Mouse (Mus musculus): ENCODE data around the gene Sept8. TPM values are rescaled to one million over a fixed set of nuclear protein-coding genes. Genes with fewer than 3 reads are reported as not detected.

The Sept8 gene
- polyA plus RNA-seq (2011; ENCODE audit: insufficient read depth, insufficient read length, low replicate concordance, missing spikeins): 38.7 and 52.2 TPM in 2 replicates

- Histone ChIP-seq H3K27ac (ENCODE audit: control insufficient read depth, insufficient read depth, low read depth, low read length, poor library complexity) (peak within 1 kb of the TSS; percentile 85), H3K4me1 (ENCODE audit: control insufficient read depth, insufficient read depth, low read length) (peaks cover 1% of the 10 kb centered on the region; the same call in 1 of the 2 replicates), H3K4me3 (replicated peaks; ENCODE audit: control insufficient read depth, low read depth, low read length) (peak within 1 kb of the TSS; percentile 70)
- 7% methylated on average over 79 of the region's 79 CpGs for WGBS
- 0 out of 2 replicates have a peak, but pooled peaks have one; percentile 20 for TF ChIP-seq POLR2A (IDR thresholded peaks at IDR 0.05; ENCODE audit: borderline replicate concordance, control insufficient read depth, low read depth, low read length)
- TF ChIP-seq CTCF (IDR thresholded peaks at IDR 0.05; ENCODE audit: control insufficient read depth, insufficient read depth, low read length): no peak
Measured at GRCm38 (mm10) chr11:53519207-53520121, at the start of gene Sept8. Gene Sept8 (plus strand): TSS chr11:53519257.

GRCm38 (mm10) chr11:53469294-53469967 lies 49.6 kb upstream of the Sept8 start:
- TF ChIP-seq POLR2A (IDR thresholded peaks at IDR 0.05; ENCODE audit: borderline replicate concordance, control insufficient read depth, low read depth, low read length) (no peak), CTCF (IDR thresholded peaks at IDR 0.05; ENCODE audit: control insufficient read depth, insufficient read depth, low read length) (no peak)
- WGBS: 41% methylated on average over 16 of the region's 16 CpGs
- no peaks in the 10 kb centered on the region for H3K4me1 ChIP-seq (ENCODE audit: control insufficient read depth, insufficient read depth, low read length)
- H3K27ac ChIP-seq (ENCODE audit: control insufficient read depth, insufficient read depth, low read depth, low read length, poor library complexity): no peak overlapping the region
- no peak overlapping the region for H3K4me3 ChIP-seq (replicated peaks; ENCODE audit: control insufficient read depth, low read depth, low read length)

- Histone ChIP-seq H3K27ac (ENCODE audit: control insufficient read depth, insufficient read depth, low read depth, low read length, poor library complexity) (no peak within 1 kb of the TSS), H3K4me3 (replicated peaks; ENCODE audit: control insufficient read depth, low read depth, low read length) (no peak within 1 kb of the TSS), H3K4me1 (ENCODE audit: control insufficient read depth, insufficient read depth, low read length) (no peaks in the 10 kb centered on the region)
- 7% methylated on average over 29 of the region's 29 CpGs for WGBS
- TF ChIP-seq POLR2A (IDR thresholded peaks at IDR 0.05; ENCODE audit: borderline replicate concordance, control insufficient read depth, low read depth, low read length) (no peak), CTCF (IDR thresholded peaks at IDR 0.05; ENCODE audit: control insufficient read depth, insufficient read depth, low read length) (peak; percentile 98)
Measured at GRCm38 (mm10) chr11:53469968-53470695, 48.9 kb upstream of the Sept8 start, which contains the start of gene Gm9837. Gene Gm9837 (minus strand): TSS chr11:53470479.

- WGBS: 84% methylated on average over 3 of the region's 3 CpGs
- H3K27ac ChIP-seq (ENCODE audit: control insufficient read depth, insufficient read depth, low read depth, low read length, poor library complexity): no peak overlapping the region
- no peaks in the 10 kb centered on the region for H3K4me1 ChIP-seq (ENCODE audit: control insufficient read depth, insufficient read depth, low read length)
- H3K4me3 ChIP-seq (replicated peaks; ENCODE audit: control insufficient read depth, low read depth, low read length): no peak overlapping the region
- TF ChIP-seq POLR2A (IDR thresholded peaks at IDR 0.05; ENCODE audit: borderline replicate concordance, control insufficient read depth, low read depth, low read length) (no peak), CTCF (IDR thresholded peaks at IDR 0.05; ENCODE audit: control insufficient read depth, insufficient read depth, low read length) (no peak)
Measured at GRCm38 (mm10) chr11:53472709-53473108, 46.3 kb upstream of the Sept8 start.

GRCm38 (mm10) chr11:53475620-53476019 lies 43.4 kb upstream of the Sept8 start:
- TF ChIP-seq CTCF (IDR thresholded peaks at IDR 0.05; ENCODE audit: control insufficient read depth, insufficient read depth, low read length) (no peak), POLR2A (IDR thresholded peaks at IDR 0.05; ENCODE audit: borderline replicate concordance, control insufficient read depth, low read depth, low read length) (no peak)
- no peak overlapping the region for H3K4me3 ChIP-seq (replicated peaks; ENCODE audit: control insufficient read depth, low read depth, low read length)
- 51% methylated on average over 8 of the region's 8 CpGs for WGBS
- H3K27ac ChIP-seq (ENCODE audit: control insufficient read depth, insufficient read depth, low read depth, low read length, poor library complexity): no peak overlapping the region
- peaks cover 2% of the 10 kb centered on the region for H3K4me1 ChIP-seq (ENCODE audit: control insufficient read depth, insufficient read depth, low read length)

- TF ChIP-seq POLR2A (IDR thresholded peaks at IDR 0.05; ENCODE audit: borderline replicate concordance, control insufficient read depth, low read depth, low read length) (no peak), CTCF (IDR thresholded peaks at IDR 0.05; ENCODE audit: control insufficient read depth, insufficient read depth, low read length) (no peak)
- no peak overlapping the region for H3K27ac ChIP-seq (ENCODE audit: control insufficient read depth, insufficient read depth, low read depth, low read length, poor library complexity)
- peak overlapping the region; percentile 84 for H3K4me3 ChIP-seq (replicated peaks; ENCODE audit: control insufficient read depth, low read depth, low read length)
- H3K4me1 ChIP-seq (ENCODE audit: control insufficient read depth, insufficient read depth, low read length): peaks cover 2% of the 10 kb centered on the region
- 71% methylated on average over 7 of the region's 7 CpGs for WGBS
Measured at GRCm38 (mm10) chr11:53477833-53478232, 41.2 kb upstream of the Sept8 start.

GRCm38 (mm10) chr11:53478383-53479170 lies 40.5 kb upstream of the Sept8 start:
- TF ChIP-seq CTCF (IDR thresholded peaks at IDR 0.05; ENCODE audit: control insufficient read depth, insufficient read depth, low read length) (no peak), POLR2A (IDR thresholded peaks at IDR 0.05; ENCODE audit: borderline replicate concordance, control insufficient read depth, low read depth, low read length) (peak; percentile 25; the same call in 1 of the 2 replicates)
- WGBS: 10% methylated on average over 79 of the region's 79 CpGs
- Histone ChIP-seq H3K4me3 (replicated peaks; ENCODE audit: control insufficient read depth, low read depth, low read length) (peak overlapping the region; percentile 84), H3K4me1 (ENCODE audit: control insufficient read depth, insufficient read depth, low read length) (peaks cover 2% of the 10 kb centered on the region), H3K27ac (ENCODE audit: control insufficient read depth, insufficient read depth, low read depth, low read length, poor library complexity) (peak overlapping the region; percentile 87; the same call in 1 of the 2 replicates)

Measured in bone marrow, adult 2 months (tissue).